In genomic region chr15:99355660-99356059, GRCm38 (mm10) we compare ENCODE assay signal across 26 mouse cellular contexts. TPM values are rescaled to one million over a fixed set of nuclear protein-coding genes. Genes with fewer than 3 reads are reported as not detected.
DNase-seq lines count a peak whose midpoint lies in the region; ATAC-seq and TF ChIP-seq lines count a peak whose summit lies in the region.
"Had no signal": no experiment of that assay in that cellular context is flagged by ENCODE, and none has a peak within 500 bp of the region (broad histone marks: within the 10 kb centered on the region; RNA-seq: fewer than 3 reads in every experiment).

No protein-coding gene starts in this region.

- no peak for ATAC-seq in heart, embryonic 13.5 days (ENCODE audit: extremely low read depth, insufficient number of reproducible peaks, low FRiP score, low TSS enrichment)
- ATAC-seq: forebrain, embryonic 16.5 days had no signal

- dilution Hi-C loops in CH12.LX (cut with MboI; ENCODE audit: extremely low pct_ligation_motif_present, extremely low pct_unique_long_range_greater_than_20kb, low sequenced_read_pairs) = no loop called here

- TF ChIP-seq EP300 in CH12.LX (IDR thresholded peaks at IDR 0.05; ENCODE audit: low read length) = peak; percentile 23; the same call in 1 of the 2 replicates

- DNase-seq in heart, postnatal 4 days = no peak
- no peak for DNase-seq in CH12.LX (ENCODE audit: extremely low read depth)
- peak; percentile 42 to 43 for DNase-seq in thymus, adult 18-20 months
- peak; percentile 52 to 75 for DNase-seq in thymus, postnatal 36 days
- no peak for DNase-seq in left cerebral cortex, adult 18-20 months (ENCODE audit: low spot score in 2 of 2)
- no peak for DNase-seq in embryo, embryonic 10 days (ENCODE audit: low spot score)
- DNase-seq: adrenal gland, postnatal 10 days; cerebellum, adult 8-10 months; cerebellum, postnatal 36 days; gastrocnemius, postnatal 14 days; kidney, adult 2 months; left cerebral cortex, postnatal 4 days; lung, postnatal 36 days; midbrain, embryonic 14.5 days; retina, postnatal 1 day; right cerebral cortex, postnatal 25 days; spleen, adult 18-20 months had no signal

- H3K9ac ChIP-seq in heart, embryonic 13.5 days = peak overlapping the region; percentile 62
- peak overlapping the region; percentile 13; the same call in 1 of the 2 replicates for H3K9ac ChIP-seq in CH12.LX (ENCODE audit: insufficient read depth, low read depth)
- H3K9ac ChIP-seq: hindbrain, embryonic 14.5 days; limb, embryonic 15.5 days; liver, embryonic 15.5 days; lung, embryonic 15.5 days; neural tube, embryonic 12.5 days had no signal

- WGBS in heart, embryonic 13.5 days = 38% methylated on average over 6 of the region's 6 CpGs

- no peak for TF ChIP-seq CTCF in CH12.LX (conservative IDR thresholded peaks at IDR 0.05 in 1 of 2, IDR thresholded peaks at IDR 0.05 in 1 of 2; ENCODE audit: low read depth in 2 of 2, low read length in 2 of 2)

- TF ChIP-seq RAD21 in CH12.LX (IDR thresholded peaks at IDR 0.05; ENCODE audit: low read depth, low read length) = no peak

- H3K27me3 ChIP-seq in heart, embryonic 13.5 days (replicated peaks) = no peaks in the 10 kb centered on the region
- H3K27me3 ChIP-seq in CH12.LX (replicated peaks) = no peaks in the 10 kb centered on the region
- H3K27me3 ChIP-seq: limb, embryonic 15.5 days; liver, embryonic 15.5 days; lung, embryonic 15.5 days; neural tube, embryonic 12.5 days had no signal

- TF ChIP-seq POLR2A in CH12.LX (IDR thresholded peaks at IDR 0.05; ENCODE audit: low read depth, low read length) = no peak

- H3K9me3 ChIP-seq in heart, embryonic 13.5 days = no peaks in the 10 kb centered on the region
- H3K9me3 ChIP-seq in CH12.LX (replicated peaks; ENCODE audit: low read length) = no peaks in the 10 kb centered on the region
- H3K9me3 ChIP-seq: limb, embryonic 15.5 days; liver, embryonic 15.5 days; lung, embryonic 15.5 days; megakaryocyte, embryonic 14.5 days; neural tube, embryonic 12.5 days had no signal

- in situ Hi-C loops in CH12.LX (cut with MboI; ENCODE audit: low pct_ligation_motif_present, low pct_unique_long_range_greater_than_20kb, low sequenced_read_pairs) = no loop called here

- peak overlapping the region; percentile 65 for H3K27ac ChIP-seq in heart, embryonic 13.5 days (replicated peaks)
- H3K27ac ChIP-seq in CH12.LX (ENCODE audit: insufficient read depth, low read depth) = no peak overlapping the region
- H3K27ac ChIP-seq: hindbrain, embryonic 14.5 days; kidney, postnatal 0 days; liver, embryonic 15.5 days; lung, embryonic 15.5 days; neural tube, embryonic 12.5 days had no signal

- peaks cover 82% of the 10 kb centered on the region for H3K4me1 ChIP-seq in heart, embryonic 13.5 days
- H3K4me1 ChIP-seq in CH12.LX (ENCODE audit: control insufficient read depth in 1 of 2, insufficient read depth in 2 of 2) = peaks cover 54 to 93% of the 10 kb centered on the region in 2 experiments
- H3K4me1 ChIP-seq: lung, embryonic 15.5 days; neural tube, embryonic 12.5 days had no signal

- H3K4me3 ChIP-seq in heart, embryonic 13.5 days = no peak overlapping the region
- no peak overlapping the region for H3K4me3 ChIP-seq in CH12.LX (replicated peaks in 1 of 3; ENCODE audit: low read depth in 2 of 3, low read length in 2 of 3, poor library complexity in 1 of 3)
- H3K4me3 ChIP-seq: limb, embryonic 15.5 days; liver, embryonic 15.5 days; lung, embryonic 15.5 days; megakaryocyte, embryonic 14.5 days; neural tube, embryonic 12.5 days had no signal

- peaks cover 59% of the 10 kb centered on the region for H3K79me2 ChIP-seq in CH12.LX (replicated peaks; ENCODE audit: control insufficient read depth, extremely low read depth, insufficient read depth, poor library complexity, severe bottlenecking)

- no peaks in the 10 kb centered on the region for H3K36me3 ChIP-seq in heart, embryonic 13.5 days
- H3K36me3 ChIP-seq in CH12.LX (replicated peaks in 1 of 2; ENCODE audit: control insufficient read depth in 1 of 2, insufficient read depth in 1 of 2, low read length in 1 of 2) = peaks cover 0 to 30% of the 10 kb centered on the region in 2 experiments
- H3K36me3 ChIP-seq: limb, embryonic 15.5 days; liver, embryonic 15.5 days; lung, embryonic 15.5 days; neural tube, embryonic 12.5 days had no signal

- no peak overlapping the region for H3K4me2 ChIP-seq in heart, embryonic 13.5 days
- H3K4me2 ChIP-seq in CH12.LX (ENCODE audit: insufficient read depth, low read depth, poor library complexity, severe bottlenecking) = peak overlapping the region; percentile 30; the same call in 1 of the 2 replicates
- H3K4me2 ChIP-seq: hindbrain, embryonic 14.5 days; limb, embryonic 15.5 days; liver, embryonic 15.5 days; lung, embryonic 15.5 days; neural tube, embryonic 12.5 days had no signal

TF ChIP-seq in CH12.LX, 34 proteins besides CTCF, POLR2A, EP300 and RAD21 (continues in another document):
- no peak for TF ChIP-seq E2F4 (IDR thresholded peaks at IDR 0.05; ENCODE audit: insufficient replicate concordance, low read depth, low read length)
- TF ChIP-seq MXI1 (IDR thresholded peaks at IDR 0.05; ENCODE audit: low read depth, low read length) = peak; percentile 24; the same call in 1 of the 2 replicates
- TF ChIP-seq HCFC1 (IDR thresholded peaks at IDR 0.05; ENCODE audit: low read depth, low read length) = no peak
- TF ChIP-seq CHD2 (IDR thresholded peaks at IDR 0.05; ENCODE audit: low read length) = no peak
- no peak for TF ChIP-seq ZC3H11A (IDR thresholded peaks at IDR 0.05; ENCODE audit: low read depth, low read length)
- TF ChIP-seq JUND (conservative IDR thresholded peaks at IDR 0.05; ENCODE audit: low read depth, low read length) = no peak
- TF ChIP-seq BHLHE40 (IDR thresholded peaks at IDR 0.05; ENCODE audit: low read depth, low read length) = no peak
- TF ChIP-seq ZMIZ1 (IDR thresholded peaks at IDR 0.05; ENCODE audit: low read depth, low read length) = no peak
- TF ChIP-seq USF2 (conservative IDR thresholded peaks at IDR 0.05; ENCODE audit: low read depth, low read length) = no peak
- peak; percentile 46 for TF ChIP-seq TCF12 (IDR thresholded peaks at IDR 0.05; ENCODE audit: low read depth, low read length)
- TF ChIP-seq KAT2A (IDR thresholded peaks at IDR 0.05; ENCODE audit: insufficient replicate concordance, low read length) = no peak
- no peak for TF ChIP-seq NELFE (IDR thresholded peaks at IDR 0.05; ENCODE audit: low read depth, low read length)
- TF ChIP-seq MEF2A (IDR thresholded peaks at IDR 0.05; ENCODE audit: borderline replicate concordance, low read depth, low read length) = no peak; the same call in 1 of the 2 replicates
- TF ChIP-seq USF1 (IDR thresholded peaks at IDR 0.05; ENCODE audit: low read depth, low read length) = no peak
- TF ChIP-seq IRF4 (IDR thresholded peaks at IDR 0.05; ENCODE audit: low read depth, low read length) = peak; percentile 27; the same call in 1 of the 2 replicates
- no peak for TF ChIP-seq GABPA (IDR thresholded peaks at IDR 0.05; ENCODE audit: insufficient replicate concordance, low read depth, low read length)
- no peak for TF ChIP-seq MAZ (IDR thresholded peaks at IDR 0.05; ENCODE audit: low read depth, low read length)
- no peak for TF ChIP-seq TBP (conservative IDR thresholded peaks at IDR 0.05; ENCODE audit: low read depth, low read length)
- no peak for TF ChIP-seq ELF1 (IDR thresholded peaks at IDR 0.05; ENCODE audit: low read depth, low read length)
- no peak for TF ChIP-seq JUN (IDR thresholded peaks at IDR 0.05; ENCODE audit: insufficient read depth, low read depth, low read length)
- TF ChIP-seq PAX5 (IDR thresholded peaks at IDR 0.05; ENCODE audit: low read length) = no peak
- no peak for TF ChIP-seq SMC3 (IDR thresholded peaks at IDR 0.05; ENCODE audit: low read depth, low read length)
- TF ChIP-seq POLR2AphosphoS2 (IDR thresholded peaks at IDR 0.05; ENCODE audit: low read depth, low read length) = no peak
- TF ChIP-seq ZKSCAN1 (IDR thresholded peaks at IDR 0.05; ENCODE audit: borderline replicate concordance, low read depth, low read length) = no peak
- no peak for TF ChIP-seq ZNF384 (IDR thresholded peaks at IDR 0.05; ENCODE audit: low read depth, low read length)
- TF ChIP-seq MYC (IDR thresholded peaks at IDR 0.05; ENCODE audit: low read depth, low read length) = no peak
- TF ChIP-seq NRF1 (IDR thresholded peaks at IDR 0.05; ENCODE audit: low read depth, low read length) = no peak
- no peak for TF ChIP-seq MAX (IDR thresholded peaks at IDR 0.05; ENCODE audit: low read length)
- no peak for TF ChIP-seq RCOR1 (conservative IDR thresholded peaks at IDR 0.05; ENCODE audit: low read depth, low read length)
- peak; percentile 47; the same call in 1 of the 2 replicates for TF ChIP-seq SIN3A (IDR thresholded peaks at IDR 0.05; ENCODE audit: low read length)
- no peak for TF ChIP-seq MAFK (IDR thresholded peaks at IDR 0.05; ENCODE audit: insufficient replicate concordance, low read length)
- no peak for TF ChIP-seq UBTF (IDR thresholded peaks at IDR 0.05; ENCODE audit: low read depth, low read length)
- TF ChIP-seq ETS1 (conservative IDR thresholded peaks at IDR 0.05; ENCODE audit: low read depth, low read length) = peak; percentile 39; the same call in 1 of the 2 replicates

RNA-seq across cellular contexts. Expression of gene Fmnl3, which starts 14.6 kb away (rescaled TPM):
- polyA plus RNA-seq in heart, embryonic 13.5 days (2015; fragmentation: Nextera tagmentation; extraction: Ambion mirVana) = 12.9 and 13.0 TPM in 2 replicates
- total RNA-seq in heart, postnatal 4 days (2021) = 10 to 100 TPM; 42.6 to 44.4 TPM
- total RNA-seq in CH12.LX (2012; rRNA removed) (28.6 and 28.8 TPM in 2 replicates), CH12.LX (2014; rRNA removed) (23.5 and 24.2 TPM in 2 replicates)
- polyA plus RNA-seq in CH12.LX (2012; ENCODE audit: insufficient read length, low read depth) = 49.3 and 50.6 TPM in 2 replicates
- 1 to 10 TPM; 8.5 to 9.6 TPM for total RNA-seq in left cerebral cortex, adult 18-20 months (2021)

RNA-seq across cellular contexts. Expression of gene Tmbim6, which starts 37.0 kb away (rescaled TPM):
- 248 and 251 TPM in 2 replicates for polyA plus RNA-seq in heart, embryonic 13.5 days (2015; fragmentation: Nextera tagmentation; extraction: Ambion mirVana)
- total RNA-seq in heart, postnatal 4 days (2021) = 100 to 1,000 TPM; 197 to 201 TPM
- 223 and 268 TPM in 2 replicates for total RNA-seq in CH12.LX (2012; rRNA removed)
- total RNA-seq in CH12.LX (2014; rRNA removed) = 260 and 269 TPM in 2 replicates
- 313 and 329 TPM in 2 replicates for polyA plus RNA-seq in CH12.LX (2012; ENCODE audit: insufficient read length, low read depth)
- 100 to 1,000 TPM; 331 to 338 TPM for total RNA-seq in left cerebral cortex, adult 18-20 months (2021)

RNA-seq across cellular contexts. Expression of gene Fam186b, which starts 60.0 kb away (rescaled TPM):
- 0.40 and 0.52 TPM in 2 replicates for polyA plus RNA-seq in heart, embryonic 13.5 days (2015; fragmentation: Nextera tagmentation; extraction: Ambion mirVana)
- total RNA-seq in heart, postnatal 4 days (2021) = under 1 TPM in 1 of 2 experiments, not detected in 1; 0.17 TPM
- 0.04 TPM in 1 of 2 replicates, not detected in the other for total RNA-seq in CH12.LX (2012; rRNA removed)
- not detected in 2 replicates for total RNA-seq in CH12.LX (2014; rRNA removed)
- polyA plus RNA-seq in CH12.LX (2012; ENCODE audit: insufficient read length, low read depth) = 0.11 TPM in 1 of 2 replicates, not detected in the other
- total RNA-seq in left cerebral cortex, adult 18-20 months (2021) = 1 to 10 TPM; 1.5 to 1.8 TPM
- total RNA-seq: gastrocnemius, postnatal 14 days had no signal
- polyA plus RNA-seq: liver, embryonic 15.5 days had no signal

Comparison
In these comparisons a context has a peak if more than half of its experiments do, and no peak if none do; other contexts are left out.
1. DNase-seq: peak in thymus, adult 18-20 months (2 of 2) and thymus, postnatal 36 days (2 of 2); none in heart, postnatal 4 days (single experiment), CH12.LX (single experiment), left cerebral cortex, adult 18-20 months (0 of 2) and embryo, embryonic 10 days (single experiment).